Mouse (Mus musculus) liver, embryonic 15.5 days (tissue): ENCODE measurements around the gene Cldnd2. TPM values are rescaled to one million over a fixed set of nuclear protein-coding genes. Genes with fewer than 3 reads are reported as not detected.

Experiments
- microRNA-seq: library from miRNA; unstranded; fragments of <30 nt; microRNA quantifications from one replicate; pipeline ENCODE4, GENCODE M21; 2016
- polyA plus RNA-seq: library from polyadenylated mRNA; unstranded; fragments of >200 nt; fragmentation: Nextera tagmentation; extraction: Ambion mirVana; gene quantifications from 2 replicates; pipeline ENCODE4 v1.2.1, GENCODE M21; 2015

The Cldnd2 gene
- polyA plus RNA-seq, 1 experiment from 2014 or later: not detected

Small RNA genes within 50 kb of the gene (microRNA-seq; reads per million reads assigned to microRNA genes)
- 1.0 reads per million for gene Mir7051

Other genes with a start within 250 kb of the Cldnd2 start
- 4.2 and 4.4 TPM in 2 replicates for gene Zfp715, start 127.5 kb upstream of the Cldnd2 start, polyA plus RNA-seq
- 1.8 TPM in 2 replicates for gene Siglecf, start 89.4 kb upstream of the Cldnd2 start, polyA plus RNA-seq
- gene Siglecg, start 32.6 kb upstream of the Cldnd2 start, polyA plus RNA-seq: 0.76 and 1.2 TPM in 2 replicates
- gene Lim2, start 13.1 kb upstream of the Cldnd2 start, polyA plus RNA-seq: not detected in 2 replicates
- 17.0 and 17.5 TPM in 2 replicates for gene Nkg7, start 3.7 kb upstream of the Cldnd2 start, polyA plus RNA-seq
- gene Etfb, start 3.3 kb downstream of the Cldnd2 start, polyA plus RNA-seq: 283 and 325 TPM in 2 replicates
- not detected in 2 replicates for gene Gm45233, start 3.3 kb downstream of the Cldnd2 start, polyA plus RNA-seq
- gene Vsig10l, start 22.4 kb downstream of the Cldnd2 start, polyA plus RNA-seq: 1.0 and 1.5 TPM in 2 replicates
- not detected in 2 replicates for gene Iglon5, start 49.3 kb downstream of the Cldnd2 start, polyA plus RNA-seq
- not detected in 2 replicates for gene 4931406B18Rik, start 65.2 kb downstream of the Cldnd2 start, polyA plus RNA-seq
- gene Cd33, start 103.6 kb downstream of the Cldnd2 start, polyA plus RNA-seq: 3.0 and 3.6 TPM in 2 replicates
- 0.18 and 0.22 TPM in 2 replicates for gene Zfp658, start 121.5 kb downstream of the Cldnd2 start, polyA plus RNA-seq
- gene Zfp719, start 138.8 kb downstream of the Cldnd2 start, polyA plus RNA-seq: 2.0 and 2.2 TPM in 2 replicates
- gene Zfp819, start 166.4 kb downstream of the Cldnd2 start, polyA plus RNA-seq: not detected in 2 replicates
- 0.05 TPM in 1 of 2 replicates, not detected in the other for gene Ceacam18, start 193.9 kb downstream of the Cldnd2 start, polyA plus RNA-seq
- gene Siglece, start 219.4 kb downstream of the Cldnd2 start, polyA plus RNA-seq: 4.2 and 5.1 TPM in 2 replicates
- 4.1 and 5.3 TPM in 2 replicates for gene Ctu1, start 231.2 kb downstream of the Cldnd2 start, polyA plus RNA-seq
- gene Klk14, start 249.6 kb downstream of the Cldnd2 start, polyA plus RNA-seq: not detected in 2 replicates